Mouse (Mus musculus) neural tube, embryonic 13.5 days (tissue): ENCODE data around the gene Nod1. TPM values are rescaled to one million over a fixed set of nuclear protein-coding genes. Genes with fewer than 3 reads are reported as not detected.
"Not testable (repeated sequence)": the region's sequence is repeated elsewhere in the genome, so short reads cannot be mapped to it uniquely, and the experiment has no call there.

Experiments used
- ATAC-seq: fragments of 200-750 bp; cut with Nextera tagmentation; 2 replicates; pipeline ENCODE4 v1.8.0; 2017; ENCODE audit warnings: low read depth, mild to moderate bottlenecking, moderate TSS enrichment, moderate library complexity
- H3K27ac ChIP-seq: fragments of 300-500 bp; sonication (generic); replicated peaks from 2 replicates; pipeline ENCODE4 v1.5.1; 2015; ENCODE audit warnings: moderate library complexity, mild to moderate bottlenecking, inconsistent platforms
- H3K27me3 ChIP-seq: fragments of 300-500 bp; sonication (generic); 2 replicates; pipeline ENCODE4 v1.6.1; 2015; ENCODE audit warnings: mild to moderate bottlenecking, inconsistent platforms
- H3K36me3 ChIP-seq: fragments of 300-500 bp; sonication (generic); 2 replicates; pipeline ENCODE4 v1.6.1; 2015; ENCODE audit warnings: mild to moderate bottlenecking, inconsistent platforms
- H3K4me1 ChIP-seq: fragments of 300-500 bp; sonication (generic); replicated peaks from 2 replicates; pipeline ENCODE4 v1.6.1; 2015; ENCODE audit warnings: inconsistent platforms
- H3K4me2 ChIP-seq: fragments of 300-500 bp; sonication (generic); 2 replicates; pipeline ENCODE4 v1.6.1; 2015; ENCODE audit warnings: inconsistent platforms, mild to moderate bottlenecking, moderate library complexity
- H3K4me3 ChIP-seq: fragments of 300-500 bp; sonication (generic); 2 replicates; pipeline ENCODE4 v1.5.1; 2015; ENCODE audit warnings: mild to moderate bottlenecking, inconsistent platforms
- H3K9ac ChIP-seq: fragments of 300-500 bp; sonication (generic); 2 replicates; pipeline ENCODE4 v1.6.1; 2015; ENCODE audit warnings: moderate library complexity, mild to moderate bottlenecking, inconsistent platforms
- H3K9me3 ChIP-seq: fragments of 300-500 bp; sonication (generic); 2 replicates; pipeline ENCODE4 v1.6.1; 2016; ENCODE audit warnings: inconsistent platforms
- WGBS: fragments of 180-500 bp; shearing (Covaris S2); methylation state at CpG from one replicate; pipeline ENCODE4 v1.1.7; 2015; 5-methylcytosine and 5-hydroxymethylcytosine counted together
- polyA plus RNA-seq: library from polyadenylated mRNA; unstranded; fragments of >200 nt; fragmentation: Nextera tagmentation; extraction: Ambion mirVana; gene quantifications from 2 replicates; pipeline ENCODE4 v1.2.1, GENCODE M21; 2015

The Nod1 gene
- polyA plus RNA-seq, 1 experiment from 2014 or later = 2.7 TPM

- Histone ChIP-seq H3K9ac (no peak overlapping the region), H3K27ac (no peak overlapping the region), H3K9me3 (no peaks in the 10 kb centered on the region), H3K36me3 (no peaks in the 10 kb centered on the region), H3K4me3 (peak overlapping the region; percentile 58), H3K4me1 (peaks cover 15% of the 10 kb centered on the region), H3K27me3 (peaks cover 37% of the 10 kb centered on the region), H3K4me2 (peak overlapping the region; percentile 94)
- no peak for ATAC-seq
- 16% methylated on average over 5 of the region's 5 CpGs for WGBS
Measured at GRCm38 (mm10) chr6:54972929-54973211, 458 bp upstream of the Nod1 start.

GRCm38 (mm10) chr6:54971731-54972110 is 691 bp downstream of the Nod1 start:
- WGBS = 19% methylated on average over 8 of the region's 8 CpGs
- Histone ChIP-seq H3K36me3 (no peaks in the 10 kb centered on the region), H3K27me3 (peaks cover 44% of the 10 kb centered on the region), H3K4me1 (peaks cover 15% of the 10 kb centered on the region), H3K27ac (0 out of 2 replicates have a peak overlapping the region, but pooled peaks have one; percentile 42), H3K4me2 (peak overlapping the region; percentile 94), H3K4me3 (peak overlapping the region; percentile 58), H3K9ac (peak overlapping the region; percentile 72), H3K9me3 (no peaks in the 10 kb centered on the region)
- no peak for ATAC-seq

- WGBS = 73% methylated on average over 9 of the region's 9 CpGs
Measured at GRCm38 (mm10) chr6:54970506-54970905, 1.9 kb downstream of the Nod1 start.

DNA sequence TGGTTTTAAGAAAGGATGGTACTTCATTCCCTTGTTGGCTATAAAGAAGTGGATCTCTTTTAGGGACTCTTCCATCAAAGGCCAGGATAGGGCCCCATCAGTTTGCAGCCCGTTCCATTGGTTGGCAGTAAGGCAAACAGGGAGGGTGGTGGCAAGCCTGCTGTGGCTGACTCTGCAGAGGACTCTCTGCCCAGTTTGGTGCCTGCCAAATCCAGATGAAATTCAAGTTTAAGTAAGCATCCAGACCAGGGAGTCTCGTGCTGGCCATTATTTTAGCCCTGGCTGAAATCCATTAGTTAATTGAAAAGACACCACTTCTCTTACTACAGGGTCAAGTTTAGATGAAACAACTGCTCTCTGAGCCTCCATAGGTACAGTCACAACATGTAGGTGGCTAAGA is 2.6 kb downstream of the Nod1 start:
- Histone ChIP-seq H3K9ac (no peak overlapping the region), H3K27me3 (peaks cover 38% of the 10 kb centered on the region)
- 60% methylated on average over 2 of the region's 2 CpGs for WGBS

More at GRCm38 (mm10) chr6:54970506-54970905, 1.9 kb downstream of the Nod1 start:
- no peak overlapping the region for H3K4me3 ChIP-seq
- ATAC-seq = no peak
- H3K36me3 ChIP-seq = no peaks in the 10 kb centered on the region
- no peaks in the 10 kb centered on the region for H3K9me3 ChIP-seq
- H3K4me1 ChIP-seq = peaks cover 15% of the 10 kb centered on the region
- H3K4me2 ChIP-seq = no peak overlapping the region
- no peak overlapping the region for H3K9ac ChIP-seq
- H3K27ac ChIP-seq = no peak overlapping the region
- H3K27me3 ChIP-seq = peaks cover 44% of the 10 kb centered on the region

GRCm38 (mm10) chr6:54967591-54967990 is 4.8 kb downstream of the Nod1 start:
- no peak overlapping the region for H3K27ac ChIP-seq
- peaks cover 20% of the 10 kb centered on the region for H3K27me3 ChIP-seq
- H3K36me3 ChIP-seq = no peaks in the 10 kb centered on the region
- 40% methylated on average over 10 of the region's 10 CpGs for WGBS
- no peak overlapping the region for H3K4me2 ChIP-seq
- peaks cover 10% of the 10 kb centered on the region for H3K4me1 ChIP-seq
- H3K9me3 ChIP-seq = no peaks in the 10 kb centered on the region
- no peak for ATAC-seq
- H3K9ac ChIP-seq = no peak overlapping the region
- no peak overlapping the region for H3K4me3 ChIP-seq

More for the DNA sequence above, 2.6 kb downstream of the Nod1 start:
- no peaks in the 10 kb centered on the region for H3K36me3 ChIP-seq
- no peak for ATAC-seq
- H3K4me2 ChIP-seq = no peak overlapping the region
- H3K27ac ChIP-seq = no peak overlapping the region
- no peak overlapping the region for H3K4me3 ChIP-seq
- H3K4me1 ChIP-seq = peaks cover 15% of the 10 kb centered on the region
- no peaks in the 10 kb centered on the region for H3K9me3 ChIP-seq

DNA sequence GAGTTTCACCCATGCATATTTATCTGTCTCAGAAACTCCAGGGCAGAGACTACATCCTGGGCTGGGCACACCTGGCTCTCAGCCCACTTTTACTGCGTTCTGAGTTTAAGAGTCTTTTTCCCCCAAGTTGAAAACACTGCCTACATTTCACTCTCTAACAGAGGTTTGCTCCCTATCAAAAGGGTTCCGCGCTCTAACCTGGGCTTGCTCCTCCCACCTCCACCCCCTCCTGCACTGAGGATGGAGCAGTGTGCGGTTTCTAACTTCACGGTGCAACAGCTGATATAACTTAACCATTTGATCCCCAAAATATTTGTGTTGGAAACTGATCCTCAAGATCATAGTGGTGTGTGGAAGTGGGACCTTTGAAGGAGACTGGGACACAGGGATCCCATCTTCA is 7.2 kb downstream of the Nod1 start:
- no peak overlapping the region for H3K27ac ChIP-seq
- H3K4me1 ChIP-seq = no peaks in the 10 kb centered on the region
- WGBS = 64% methylated on average over 5 of the region's 5 CpGs
- H3K4me3 ChIP-seq = no peak overlapping the region
- no peaks in the 10 kb centered on the region for H3K36me3 ChIP-seq
- H3K4me2 ChIP-seq = no peak overlapping the region
- peaks cover 7% of the 10 kb centered on the region for H3K27me3 ChIP-seq
- no peaks in the 10 kb centered on the region for H3K9me3 ChIP-seq
- H3K9ac ChIP-seq = no peak overlapping the region
- ATAC-seq = no peak

GRCm38 (mm10) chr6:54964755-54965154 is 7.7 kb downstream of the Nod1 start:
- 67% methylated on average over 1 of the region's 1 CpGs for WGBS

DNA sequence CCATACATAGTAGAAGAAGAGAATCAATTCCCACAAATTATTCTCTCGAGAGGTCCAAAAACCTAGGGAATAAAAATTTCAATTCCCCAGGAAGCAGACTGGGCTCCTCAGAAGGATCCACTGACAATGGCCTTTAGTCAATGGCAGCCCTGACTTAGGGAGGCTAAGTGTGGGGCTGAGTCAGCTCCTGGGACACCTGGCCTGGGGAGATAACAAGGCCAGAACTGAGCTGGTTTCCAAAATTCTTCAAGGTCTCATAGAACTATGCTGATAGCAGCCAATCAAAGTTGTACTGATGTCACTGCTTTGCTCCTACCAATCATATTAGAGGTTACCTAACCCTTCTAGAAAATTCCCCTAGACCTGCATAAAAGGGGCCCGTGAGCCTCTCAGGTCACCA is 8.8 kb downstream of the Nod1 start:
- Histone ChIP-seq H3K4me2 (no peak overlapping the region), H3K36me3 (no peaks in the 10 kb centered on the region), H3K27me3 (peaks cover 7% of the 10 kb centered on the region), H3K9me3 (no peaks in the 10 kb centered on the region), H3K4me1 (no peaks in the 10 kb centered on the region), H3K27ac (no peak overlapping the region), H3K4me3 (no peak overlapping the region), H3K9ac (no peak overlapping the region)
- WGBS = 88% methylated on average over 2 of the region's 2 CpGs
- no peak for ATAC-seq

More at GRCm38 (mm10) chr6:54964755-54965154, 7.7 kb downstream of the Nod1 start:
- no peaks in the 10 kb centered on the region for H3K4me1 ChIP-seq
- no peak overlapping the region for H3K4me2 ChIP-seq
- no peak overlapping the region for H3K9ac ChIP-seq
- H3K36me3 ChIP-seq = no peaks in the 10 kb centered on the region
- H3K27me3 ChIP-seq = peaks cover 7% of the 10 kb centered on the region
- H3K4me3 ChIP-seq = no peak overlapping the region
- ATAC-seq = no peak
- H3K27ac ChIP-seq = no peak overlapping the region
- no peaks in the 10 kb centered on the region for H3K9me3 ChIP-seq

DNA sequence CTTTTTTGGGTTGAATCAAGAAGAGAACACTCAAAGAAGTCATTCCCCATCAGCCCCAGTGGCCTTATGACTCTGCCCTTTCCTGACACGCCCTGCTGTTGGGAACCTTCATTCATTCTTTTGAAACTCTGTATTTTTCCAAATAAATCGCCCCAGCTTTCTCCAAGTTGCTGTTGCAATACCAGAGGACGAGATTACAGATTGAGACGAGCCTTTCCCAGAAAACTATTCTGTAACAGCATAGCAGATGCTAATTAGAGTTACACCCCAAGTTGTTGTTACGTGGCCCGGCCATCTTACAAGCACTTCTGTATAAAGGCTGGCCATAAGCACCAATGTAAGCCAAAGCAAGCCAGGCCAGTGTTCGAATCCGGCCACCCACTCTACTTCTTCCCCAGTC is 14.8 kb downstream of the Nod1 start:
- Histone ChIP-seq H3K4me2 (no peak overlapping the region), H3K27me3 (no peaks in the 10 kb centered on the region), H3K27ac (no peak overlapping the region), H3K9ac (no peak overlapping the region), H3K4me1 (peaks cover 12% of the 10 kb centered on the region; the same call in 1 of the 2 replicates), H3K4me3 (no peak overlapping the region), H3K36me3 (no peaks in the 10 kb centered on the region), H3K9me3 (no peaks in the 10 kb centered on the region)
- no peak for ATAC-seq
- 89% methylated on average over 8 of the region's 8 CpGs for WGBS

- no peak overlapping the region for H3K4me3 ChIP-seq
- no peaks in the 10 kb centered on the region; the same call in 1 of the 2 replicates for H3K9me3 ChIP-seq
- peaks cover 12% of the 10 kb centered on the region; the same call in 1 of the 2 replicates for H3K4me1 ChIP-seq
- H3K36me3 ChIP-seq = no peaks in the 10 kb centered on the region
- H3K4me2 ChIP-seq = no peak overlapping the region
- WGBS = 38% methylated on average over 1 of the region's 1 CpGs
- H3K27ac ChIP-seq = peak overlapping the region; percentile 28; the same call in 1 of the 2 replicates
- ATAC-seq = peak; percentile 69; the same call in 1 of the 2 replicates
- H3K9ac ChIP-seq = no peak overlapping the region
- no peaks in the 10 kb centered on the region for H3K27me3 ChIP-seq
Measured at GRCm38 (mm10) chr6:54956425-54956824, 16.0 kb downstream of the Nod1 start.

GRCm38 (mm10) chr6:54955949-54956348 is 16.5 kb downstream of the Nod1 start:
- Histone ChIP-seq H3K9ac (no peak overlapping the region), H3K4me3 (no peak overlapping the region), H3K4me1 (peaks cover 12% of the 10 kb centered on the region; the same call in 1 of the 2 replicates), H3K4me2 (no peak overlapping the region), H3K27me3 (no peaks in the 10 kb centered on the region), H3K9me3 (no peaks in the 10 kb centered on the region; the same call in 1 of the 2 replicates), H3K36me3 (no peaks in the 10 kb centered on the region), H3K27ac (peak overlapping the region; percentile 28; the same call in 1 of the 2 replicates)
- no peak for ATAC-seq

DNA sequence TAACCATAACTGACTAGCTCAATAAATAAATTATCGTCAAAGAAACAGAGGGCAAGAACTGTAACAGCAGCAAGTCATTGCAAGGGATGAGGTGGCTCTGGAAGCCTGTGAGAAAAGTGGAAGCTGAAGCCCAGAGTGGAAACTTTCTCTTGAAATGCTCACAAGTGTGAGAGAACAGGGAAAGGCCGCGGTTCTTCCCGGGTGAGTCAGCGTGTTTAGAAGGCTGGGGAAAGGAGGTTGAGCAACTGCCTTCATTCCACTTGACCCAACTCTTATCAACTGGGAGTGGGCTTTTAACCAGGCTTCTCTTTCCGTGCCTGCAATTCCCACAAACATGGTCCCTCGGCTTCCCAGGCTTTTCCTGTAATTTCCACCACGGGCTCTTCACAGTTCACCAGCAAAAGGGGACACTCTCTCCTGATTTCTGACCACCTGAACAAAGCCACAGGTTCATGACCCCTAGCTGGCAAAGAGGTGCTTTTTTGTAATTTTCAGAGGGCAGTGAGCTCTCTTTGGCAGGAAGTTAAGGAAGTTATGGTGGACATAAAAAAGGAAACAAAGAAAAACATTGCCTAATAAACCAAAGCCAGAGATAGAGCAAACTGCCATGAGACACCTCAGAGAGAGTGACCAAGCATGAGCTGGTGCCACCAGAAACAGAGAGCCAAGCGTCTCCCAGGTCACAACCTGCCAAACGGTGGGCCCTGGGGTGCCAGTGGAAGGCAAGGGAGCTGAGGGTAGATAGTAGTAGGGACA is 17.6 kb downstream of the Nod1 start:
- no peaks in the 10 kb centered on the region; the same call in 1 of the 2 replicates for H3K9me3 ChIP-seq
- peaks cover 12% of the 10 kb centered on the region; the same call in 1 of the 2 replicates for H3K4me1 ChIP-seq
- H3K9ac ChIP-seq = no peak overlapping the region
- H3K27me3 ChIP-seq = no peaks in the 10 kb centered on the region
- H3K36me3 ChIP-seq = no peaks in the 10 kb centered on the region
- no peak overlapping the region for H3K4me3 ChIP-seq
- no peak overlapping the region for H3K27ac ChIP-seq
- no peak overlapping the region for H3K4me2 ChIP-seq
- ATAC-seq = no peak
- 90% methylated on average over 10 of the region's 10 CpGs for WGBS

GRCm38 (mm10) chr6:54953399-54953798 is 19.0 kb downstream of the Nod1 start:
- H3K27me3 ChIP-seq, H3K4me3 ChIP-seq, H3K27ac ChIP-seq, H3K9ac ChIP-seq, H3K4me2 ChIP-seq, H3K9me3 ChIP-seq, ATAC-seq, H3K36me3 ChIP-seq: not testable (repeated sequence)
- peaks cover 12% of the 10 kb centered on the region; the same call in 1 of the 2 replicates for H3K4me1 ChIP-seq
- WGBS = 73% methylated on average over 4 of the region's 4 CpGs
